19 mouse cellular contexts compared by ENCODE assay signal in the genomic region with DNA sequence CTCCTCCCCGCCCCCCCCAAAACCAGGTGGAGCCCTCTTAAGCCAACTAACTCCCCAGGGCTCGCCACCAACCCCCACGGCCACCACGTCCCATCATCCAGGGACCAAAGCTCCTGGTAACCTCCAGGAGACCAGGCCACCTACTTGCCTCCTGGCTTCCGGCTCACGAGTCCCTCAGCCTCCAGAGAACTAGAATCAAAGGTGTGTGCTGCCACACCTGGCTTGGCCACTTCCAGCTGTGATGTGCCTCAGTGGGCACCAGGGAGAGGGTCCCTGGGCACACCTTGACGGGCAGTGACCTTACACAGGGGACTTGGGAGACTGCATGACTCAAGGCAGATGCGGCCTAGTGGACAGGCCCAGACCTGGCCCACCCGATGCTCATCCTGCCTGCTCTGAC. TPM values are rescaled to one million over a fixed set of nuclear protein-coding genes. Genes with fewer than 3 reads are reported as not detected.
DNase-seq lines count a peak whose midpoint lies in the region; ATAC-seq and TF ChIP-seq lines count a peak whose summit lies in the region.
"Had no signal": no experiment of that assay in that cellular context is flagged by ENCODE, and none has a peak within 500 bp of the region (broad histone marks: within the 10 kb centered on the region; RNA-seq: fewer than 3 reads in every experiment).

No protein-coding gene starts in this region.

- DNase-seq in heart, embryonic 10.5 days (ENCODE audit: low spot score) = no peak
- DNase-seq in midbrain, embryonic 10.5 days (ENCODE audit: low spot score) = no peak
- DNase-seq in embryonic facial prominence, embryonic 14.5 days (ENCODE audit: low spot score) = no peak
- no peak for DNase-seq in ovary, adult 18-20 months (ENCODE audit: low spot score)
- DNase-seq: cerebellum, postnatal 10 days; gastrocnemius, postnatal 25 days; heart, postnatal 4 days; kidney, adult 11 months; kidney, postnatal 25 days; layer of hippocampus, adult 9-11 months; lung, postnatal 14 days; right cerebral cortex, postnatal 14 days; thymus, postnatal 25 days had no signal

- H3K4me1 ChIP-seq in heart, embryonic 10.5 days = peaks cover 26% of the 10 kb centered on the region
- peaks cover 2% of the 10 kb centered on the region for H3K4me1 ChIP-seq in heart, embryonic 11.5 days (ENCODE audit: control insufficient read depth, insufficient read depth, low read length)
- H3K4me1 ChIP-seq in midbrain, embryonic 10.5 days = peaks cover 39% of the 10 kb centered on the region
- peaks cover 2% of the 10 kb centered on the region for H3K4me1 ChIP-seq in midbrain, embryonic 16.5 days (ENCODE audit: control insufficient read depth, insufficient read depth, low read length)
- H3K4me1 ChIP-seq in ES-Bruce4 (ENCODE audit: control insufficient read depth, insufficient read depth, low read length) = peaks cover 16% of the 10 kb centered on the region
- H3K4me1 ChIP-seq in embryonic facial prominence, embryonic 14.5 days (ENCODE audit: control insufficient read depth, insufficient read depth, low read length) = peaks cover 1% of the 10 kb centered on the region; the same call in 1 of the 2 replicates

- no peak for ATAC-seq in heart, embryonic 11.5 days (replicated peaks; ENCODE audit: insufficient number of reproducible peaks, low FRiP score, low TSS enrichment)
- no peak for ATAC-seq in midbrain, embryonic 16.5 days
- no peak for ATAC-seq in embryonic facial prominence, embryonic 14.5 days (ENCODE audit: low read depth)
- no peak for ATAC-seq in cerebellum, adult (ENCODE audit: insufficient number of reproducible peaks, low FRiP score, low TSS enrichment)

- no peaks in the 10 kb centered on the region for H3K9me3 ChIP-seq in heart, embryonic 10.5 days
- H3K9me3 ChIP-seq in heart, embryonic 11.5 days (replicated peaks; ENCODE audit: control insufficient read depth, low read length) = no peaks in the 10 kb centered on the region
- no peaks in the 10 kb centered on the region for H3K9me3 ChIP-seq in midbrain, embryonic 10.5 days (replicated peaks)
- no peaks in the 10 kb centered on the region for H3K9me3 ChIP-seq in midbrain, embryonic 16.5 days (replicated peaks; ENCODE audit: control insufficient read depth, low read length, poor library complexity, severe bottlenecking)
- H3K9me3 ChIP-seq in ES-Bruce4 (replicated peaks; ENCODE audit: control insufficient read depth, insufficient read depth, low read length, poor library complexity, severe bottlenecking) = no peaks in the 10 kb centered on the region
- no peaks in the 10 kb centered on the region for H3K9me3 ChIP-seq in embryonic facial prominence, embryonic 14.5 days (ENCODE audit: control insufficient read depth, low read length)
- H3K9me3 ChIP-seq: heart, embryonic 12.5 days; limb, embryonic 15.5 days had no signal

- TF ChIP-seq POLR2A in ES-Bruce4 (IDR thresholded peaks at IDR 0.05; ENCODE audit: insufficient read depth, low read length) = no peak

- no peak overlapping the region for H3K4me3 ChIP-seq in heart, embryonic 10.5 days
- H3K4me3 ChIP-seq in heart, embryonic 11.5 days (ENCODE audit: low read depth, low read length) = no peak overlapping the region
- no peak overlapping the region for H3K4me3 ChIP-seq in midbrain, embryonic 10.5 days
- no peak overlapping the region for H3K4me3 ChIP-seq in midbrain, embryonic 16.5 days (ENCODE audit: low read depth, low read length)
- H3K4me3 ChIP-seq in ES-Bruce4 (ENCODE audit: low read depth, low read length) = no peak overlapping the region
- H3K4me3 ChIP-seq in embryonic facial prominence, embryonic 14.5 days (ENCODE audit: low read depth, low read length) = no peak overlapping the region
- H3K4me3 ChIP-seq: heart, embryonic 12.5 days; limb, embryonic 15.5 days had no signal

- H3K27ac ChIP-seq in heart, embryonic 10.5 days = peak overlapping the region; percentile 24; the same call in 1 of the 2 replicates
- H3K27ac ChIP-seq in heart, embryonic 11.5 days (ENCODE audit: low read depth, low read length) = no peak overlapping the region
- H3K27ac ChIP-seq in midbrain, embryonic 10.5 days (replicated peaks) = peak overlapping the region; percentile 24; the same call in 1 of the 2 replicates
- no peak overlapping the region for H3K27ac ChIP-seq in midbrain, embryonic 16.5 days (ENCODE audit: low read length)
- peak overlapping the region; percentile 76 for H3K27ac ChIP-seq in ES-Bruce4 (ENCODE audit: insufficient read depth, low read length)
- no peak overlapping the region for H3K27ac ChIP-seq in embryonic facial prominence, embryonic 14.5 days (replicated peaks; ENCODE audit: low read depth, low read length)
- H3K27ac ChIP-seq: limb, embryonic 15.5 days had no signal

- no peak for TF ChIP-seq CTCF in ES-Bruce4 (IDR thresholded peaks at IDR 0.05; ENCODE audit: low read depth, low read length)

- H3K36me3 ChIP-seq in heart, embryonic 10.5 days = peaks cover 28% of the 10 kb centered on the region
- H3K36me3 ChIP-seq in heart, embryonic 11.5 days (ENCODE audit: control insufficient read depth, insufficient read depth, low read length) = 0 out of 2 replicates have a peak, but pooled peaks cover 7% of the 10 kb centered on the region
- H3K36me3 ChIP-seq in midbrain, embryonic 10.5 days = peaks cover 27% of the 10 kb centered on the region
- peaks cover 5% of the 10 kb centered on the region for H3K36me3 ChIP-seq in midbrain, embryonic 16.5 days (ENCODE audit: control insufficient read depth, insufficient read depth, low read length)
- H3K36me3 ChIP-seq in ES-Bruce4 (ENCODE audit: control insufficient read depth, insufficient read depth, low read length, poor library complexity, severe bottlenecking) = no peaks in the 10 kb centered on the region
- H3K36me3 ChIP-seq in embryonic facial prominence, embryonic 14.5 days (ENCODE audit: control insufficient read depth, insufficient read depth, low read length) = peaks cover 19% of the 10 kb centered on the region

- no peak overlapping the region for H3K4me2 ChIP-seq in heart, embryonic 11.5 days
- no peak overlapping the region for H3K4me2 ChIP-seq in midbrain, embryonic 16.5 days (ENCODE audit: low read length)
- no peak overlapping the region for H3K4me2 ChIP-seq in embryonic facial prominence, embryonic 14.5 days (ENCODE audit: low read depth, low read length)
- H3K4me2 ChIP-seq: heart, embryonic 12.5 days; limb, embryonic 15.5 days had no signal

- H3K27me3 ChIP-seq in heart, embryonic 10.5 days (ENCODE audit: insufficient read depth, poor library complexity, severe bottlenecking) = no peaks in the 10 kb centered on the region
- no peaks in the 10 kb centered on the region for H3K27me3 ChIP-seq in heart, embryonic 11.5 days (ENCODE audit: control insufficient read depth, insufficient read depth, low read length)
- peaks cover 15% of the 10 kb centered on the region; the same call in 1 of the 2 replicates for H3K27me3 ChIP-seq in midbrain, embryonic 10.5 days (ENCODE audit: low read depth, poor library complexity, severe bottlenecking)
- H3K27me3 ChIP-seq in midbrain, embryonic 16.5 days (ENCODE audit: control insufficient read depth, insufficient read depth, low read depth, low read length) = no peaks in the 10 kb centered on the region
- no peaks in the 10 kb centered on the region for H3K27me3 ChIP-seq in ES-Bruce4 (ENCODE audit: control insufficient read depth, insufficient read depth, low read length, poor library complexity, severe bottlenecking)
- no peaks in the 10 kb centered on the region for H3K27me3 ChIP-seq in embryonic facial prominence, embryonic 14.5 days (replicated peaks; ENCODE audit: control insufficient read depth, insufficient read depth, low read length)
- H3K27me3 ChIP-seq: heart, embryonic 12.5 days; limb, embryonic 15.5 days had no signal

- H3K9ac ChIP-seq in heart, embryonic 11.5 days (ENCODE audit: low read depth, low read length) = no peak overlapping the region
- H3K9ac ChIP-seq in midbrain, embryonic 16.5 days (ENCODE audit: low read depth, low read length) = no peak overlapping the region
- H3K9ac ChIP-seq in ES-Bruce4 (ENCODE audit: low read depth, poor library complexity, severe bottlenecking) = peak overlapping the region; percentile 4; the same call in 1 of the 2 replicates
- H3K9ac ChIP-seq in embryonic facial prominence, embryonic 14.5 days (ENCODE audit: low read depth, low read length) = peak overlapping the region; percentile 30; the same call in 1 of the 2 replicates
- H3K9ac ChIP-seq: heart, embryonic 12.5 days had no signal

- 66% methylated on average over 9 of the region's 9 CpGs for WGBS in heart, embryonic 10.5 days
- WGBS in heart, embryonic 11.5 days (ENCODE audit: insufficient replicate concordance) = 70% methylated on average over 9 of the region's 9 CpGs
- 73% methylated on average over 9 of the region's 9 CpGs for WGBS in midbrain, embryonic 10.5 days
- WGBS in midbrain, embryonic 16.5 days = 85% methylated on average over 9 of the region's 9 CpGs
- WGBS in embryonic facial prominence, embryonic 14.5 days = 77% methylated on average over 9 of the region's 9 CpGs

- TF ChIP-seq EP300 in ES-Bruce4 (IDR thresholded peaks at IDR 0.05; ENCODE audit: insufficient read depth, low read depth, low read length) = no peak; the same call in 1 of the 2 replicates

RNA-seq across cellular contexts. Expression of gene Wdr18, which starts 4.3 kb away (rescaled TPM):
- polyA plus RNA-seq in heart, embryonic 10.5 days (2016; fragmentation: Nextera tagmentation; extraction: Ambion mirVana) = 127 and 155 TPM in 2 replicates
- polyA plus RNA-seq in heart, embryonic 11.5 days (2014; fragmentation: Nextera tagmentation; extraction: Ambion mirVana) = 89.8 and 97.6 TPM in 2 replicates
- 136 and 155 TPM in 2 replicates for polyA plus RNA-seq in midbrain, embryonic 10.5 days (2016; fragmentation: Nextera tagmentation; extraction: Ambion mirVana)
- 79.5 and 89.4 TPM in 2 replicates for polyA plus RNA-seq in midbrain, embryonic 16.5 days (2015; fragmentation: Nextera tagmentation; extraction: Ambion mirVana)
- polyA plus RNA-seq in ES-Bruce4 (2011; ENCODE audit: insufficient read depth, insufficient read length, low read depth, missing spikeins) = 47.6 and 55.3 TPM in 2 replicates
- polyA plus RNA-seq in embryonic facial prominence, embryonic 14.5 days (2014; fragmentation: Nextera tagmentation; extraction: Ambion mirVana) = 97.4 and 100 TPM in 2 replicates

RNA-seq across cellular contexts. Expression of gene Grin3b, which starts 14.8 kb away (rescaled TPM):
- polyA plus RNA-seq in heart, embryonic 10.5 days (2016; fragmentation: Nextera tagmentation; extraction: Ambion mirVana) = 0.30 and 0.34 TPM in 2 replicates
- 0.19 and 0.20 TPM in 2 replicates for polyA plus RNA-seq in heart, embryonic 11.5 days (2014; fragmentation: Nextera tagmentation; extraction: Ambion mirVana)
- 0.25 and 0.30 TPM in 2 replicates for polyA plus RNA-seq in midbrain, embryonic 10.5 days (2016; fragmentation: Nextera tagmentation; extraction: Ambion mirVana)
- polyA plus RNA-seq in midbrain, embryonic 16.5 days (2015; fragmentation: Nextera tagmentation; extraction: Ambion mirVana) = 0.20 and 0.28 TPM in 2 replicates
- polyA plus RNA-seq in ES-Bruce4 (2011; ENCODE audit: insufficient read depth, insufficient read length, low read depth, missing spikeins) = not detected in 2 replicates
- polyA plus RNA-seq in embryonic facial prominence, embryonic 14.5 days (2014; fragmentation: Nextera tagmentation; extraction: Ambion mirVana) = 0.37 and 0.56 TPM in 2 replicates

RNA-seq across cellular contexts. Expression of gene Tmem259, which starts 28.4 kb away (rescaled TPM):
- polyA plus RNA-seq in heart, embryonic 10.5 days (2016; fragmentation: Nextera tagmentation; extraction: Ambion mirVana) = 12.7 and 16.4 TPM in 2 replicates
- polyA plus RNA-seq in heart, embryonic 11.5 days (2014; fragmentation: Nextera tagmentation; extraction: Ambion mirVana) = 12.8 and 15.6 TPM in 2 replicates
- 11.0 TPM in 2 replicates for polyA plus RNA-seq in midbrain, embryonic 10.5 days (2016; fragmentation: Nextera tagmentation; extraction: Ambion mirVana)
- 15.3 and 16.2 TPM in 2 replicates for polyA plus RNA-seq in midbrain, embryonic 16.5 days (2015; fragmentation: Nextera tagmentation; extraction: Ambion mirVana)
- 54.6 and 61.1 TPM in 2 replicates for polyA plus RNA-seq in ES-Bruce4 (2011; ENCODE audit: insufficient read depth, insufficient read length, low read depth, missing spikeins)
- 20.6 and 22.3 TPM in 2 replicates for polyA plus RNA-seq in embryonic facial prominence, embryonic 14.5 days (2014; fragmentation: Nextera tagmentation; extraction: Ambion mirVana)

RNA-seq across cellular contexts. Expression of gene Arid3a, which starts 28.8 kb away (rescaled TPM):
- 12.5 and 16.4 TPM in 2 replicates for polyA plus RNA-seq in heart, embryonic 10.5 days (2016; fragmentation: Nextera tagmentation; extraction: Ambion mirVana)
- 4.3 and 12.7 TPM in 2 replicates for polyA plus RNA-seq in heart, embryonic 11.5 days (2014; fragmentation: Nextera tagmentation; extraction: Ambion mirVana)
- 12.5 and 13.4 TPM in 2 replicates for polyA plus RNA-seq in midbrain, embryonic 10.5 days (2016; fragmentation: Nextera tagmentation; extraction: Ambion mirVana)
- 1.7 and 2.2 TPM in 2 replicates for polyA plus RNA-seq in midbrain, embryonic 16.5 days (2015; fragmentation: Nextera tagmentation; extraction: Ambion mirVana)
- polyA plus RNA-seq in ES-Bruce4 (2011; ENCODE audit: insufficient read depth, insufficient read length, low read depth, missing spikeins) = 31.1 and 36.5 TPM in 2 replicates
- 3.1 and 3.5 TPM in 2 replicates for polyA plus RNA-seq in embryonic facial prominence, embryonic 14.5 days (2014; fragmentation: Nextera tagmentation; extraction: Ambion mirVana)

RNA-seq across cellular contexts. Expression of gene Cnn2, which starts 32.7 kb away (rescaled TPM):
- 408 and 456 TPM in 2 replicates for polyA plus RNA-seq in heart, embryonic 10.5 days (2016; fragmentation: Nextera tagmentation; extraction: Ambion mirVana)
- 405 and 420 TPM in 2 replicates for polyA plus RNA-seq in heart, embryonic 11.5 days (2014; fragmentation: Nextera tagmentation; extraction: Ambion mirVana)
- 198 and 199 TPM in 2 replicates for polyA plus RNA-seq in midbrain, embryonic 10.5 days (2016; fragmentation: Nextera tagmentation; extraction: Ambion mirVana)
- 25.7 and 26.2 TPM in 2 replicates for polyA plus RNA-seq in midbrain, embryonic 16.5 days (2015; fragmentation: Nextera tagmentation; extraction: Ambion mirVana)
- polyA plus RNA-seq in ES-Bruce4 (2011; ENCODE audit: insufficient read depth, insufficient read length, low read depth, missing spikeins) = 156 and 164 TPM in 2 replicates
- polyA plus RNA-seq in embryonic facial prominence, embryonic 14.5 days (2014; fragmentation: Nextera tagmentation; extraction: Ambion mirVana) = 293 and 304 TPM in 2 replicates

Comparison
In these comparisons a context has a peak if more than half of its experiments do, and no peak if none do; other contexts are left out.
1. H3K27ac ChIP-seq: peak in heart, embryonic 10.5 days (single experiment), midbrain, embryonic 10.5 days (single experiment) and ES-Bruce4 (single experiment); none in heart, embryonic 11.5 days (single experiment), midbrain, embryonic 16.5 days (single experiment) and embryonic facial prominence, embryonic 14.5 days (single experiment).
2. H3K9ac ChIP-seq: peak in ES-Bruce4 (single experiment) and embryonic facial prominence, embryonic 14.5 days (single experiment); none in heart, embryonic 11.5 days (single experiment) and midbrain, embryonic 16.5 days (single experiment).